Mouse (Mus musculus) heart, postnatal 0 days (tissue): Measurements from ENCODE around the gene Ano9.

Experiments
- CTCF ChIP-seq: IDR thresholded peaks from 2 replicates; pipeline ENCODE4 v1.5.1; 2016; ENCODE audit warnings: antibody characterized with exemption, control low read depth, low read depth
- EP300 ChIP-seq: IDR thresholded peaks from 2 replicates; pipeline ENCODE4 v1.6.1; 2016; ENCODE audit warnings: antibody characterized with exemption, low read depth

DNA sequence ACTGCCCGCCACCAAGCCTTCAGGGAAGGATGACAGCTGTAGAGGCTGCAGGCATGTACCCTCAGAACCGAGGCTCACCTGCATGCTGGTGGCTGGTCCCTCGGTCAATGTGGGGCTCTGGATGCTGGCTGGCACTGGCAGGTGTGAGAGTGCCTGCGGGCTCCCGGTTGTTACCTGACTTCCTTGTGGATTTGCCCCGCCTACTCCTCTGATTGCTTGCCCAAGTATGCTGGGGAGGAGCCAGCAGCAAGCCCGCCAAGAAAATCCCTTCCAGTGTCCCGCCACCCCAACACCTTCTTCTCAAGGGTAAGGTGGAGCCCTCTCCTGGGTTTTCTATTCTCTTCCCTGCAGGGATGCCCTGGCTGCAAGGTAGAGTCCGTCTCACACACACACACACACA, at the start of gene Ano9:
- TF ChIP-seq CTCF (no peak), EP300 (no peak)
